Mouse (Mus musculus) gastrocnemius, postnatal 25 days (tissue): ENCODE measurements around the gene Tjap1. TPM values are rescaled to one million over a fixed set of nuclear protein-coding genes. Genes with fewer than 3 reads are reported as not detected.

ENCODE experiments used
- DNase-seq: peaks from one replicate; pipeline ENCODE4 v3.0.0; 2022
- long read RNA-seq, 2 experiments: library from polyadenylated mRNA; stranded (forward); transcript quantifications; one replicate each; pipeline ENCODE4 v2.0.0; 2021
- total RNA-seq, 2 experiments: library from RNA; stranded (reverse); gene quantifications; 1 replicate in 1 of 2; 2 replicates in 1 of 2; pipeline ENCODE4 v1.2.3; 2021

Tjap1 gene
- 10 to 100 TPM; 31.7 to 39.1 TPM for total RNA-seq
- long read RNA-seq, experiment 1, transcript Tjap1-201 (10 exons, 2,426 nt) = major isoform, 5 of 29 reads
- long read RNA-seq, experiment 1, partial matches to known transcripts = 1 of 29 reads
- long read RNA-seq, experiment 1, other reads (novel, unspliced or antisense) = 23 of 29 reads
- long read RNA-seq, experiment 2, transcript Tjap1-201 (10 exons, 2,426 nt) = major isoform, 6 of 53 reads
- long read RNA-seq, experiment 2, partial matches to known transcripts = 12 of 53 reads
- long read RNA-seq, experiment 2, other reads (novel, unspliced or antisense) = 33 of 53 reads

GRCm38 (mm10) chr17:46282483-46283123, at the start of gene Tjap1:
Gene Tjap1 (minus strand): TSS chr17:46283026.
- DNase-seq = peak; percentile 92

DNA sequence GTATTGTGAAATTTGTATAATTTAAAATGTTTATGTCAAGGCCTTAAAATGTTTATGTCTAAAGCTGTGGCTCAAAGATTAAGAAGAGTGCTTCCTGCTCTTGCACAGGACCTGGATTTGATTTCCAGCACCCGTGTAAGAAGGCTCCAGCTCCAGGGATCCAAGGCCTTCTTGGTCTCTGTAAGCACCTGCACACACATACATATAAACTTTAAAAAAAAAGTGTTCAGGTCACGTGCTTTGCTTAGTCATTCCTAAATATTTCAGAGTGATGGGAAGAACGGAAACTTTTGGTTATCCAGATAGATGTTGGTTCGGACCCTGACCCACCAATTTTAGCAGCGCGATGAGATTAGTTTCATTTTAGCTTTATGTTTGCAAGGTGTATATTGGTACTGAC, 45.9 kb upstream of the Tjap1 start:
- DNase-seq = no peak

DNA sequence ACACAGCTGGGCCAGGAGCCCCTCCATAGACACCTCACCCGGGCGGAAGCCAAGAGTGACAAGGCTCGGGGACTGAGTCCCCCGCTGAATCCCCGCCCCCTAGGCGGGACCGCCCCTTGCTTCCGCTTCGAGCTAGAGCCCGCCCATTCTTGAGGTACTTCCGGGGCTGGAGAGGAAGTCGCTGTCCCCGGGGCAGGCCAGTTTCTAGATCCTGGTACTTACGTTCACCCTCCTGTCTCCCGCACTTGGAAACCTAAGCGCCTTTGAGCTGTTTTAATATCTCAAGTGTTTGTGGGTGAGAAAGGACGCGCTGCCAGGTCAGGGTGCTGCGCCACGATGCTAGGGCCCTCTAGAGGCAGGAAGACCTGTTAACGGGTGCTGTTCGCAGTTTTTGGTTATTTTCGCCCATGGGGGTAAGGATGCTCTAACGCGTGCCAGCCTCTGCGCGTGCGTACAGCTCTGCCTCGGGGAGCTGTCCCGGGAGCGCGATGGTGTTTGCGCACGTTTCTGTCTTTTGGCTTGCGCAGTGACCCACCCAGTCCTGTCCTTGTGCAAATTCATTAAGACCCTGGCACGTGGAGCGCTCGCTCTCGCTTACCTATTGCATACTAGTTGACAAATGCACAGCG, 45.2 kb upstream of the Tjap1 start, which contains the start of gene Abcc10:
TSS of gene Abcc10 (minus strand) at position 447 of the 629 bp plus-strand sequence.
- peak; percentile 96 for DNase-seq

GRCm38 (mm10) chr17:46327413-46327905, 44.6 kb upstream of the Tjap1 start:
- no peak for DNase-seq

GRCm38 (mm10) chr17:46322046-46322823, 39.4 kb upstream of the Tjap1 start:
- no peak for DNase-seq

- no peak for DNase-seq
These were observed 37.7 kb upstream of the Tjap1 start for GRCm38 (mm10) chr17:46320492-46320891.

- DNase-seq = no peak
These were observed 33.0 kb upstream of the Tjap1 start for GRCm38 (mm10) chr17:46315813-46316212.

GRCm38 (mm10) chr17:46313135-46313715, 30.4 kb upstream of the Tjap1 start:
- no peak for DNase-seq

GRCm38 (mm10) chr17:46310515-46310914, 27.7 kb upstream of the Tjap1 start:
- no peak for DNase-seq

GRCm38 (mm10) chr17:46309835-46310234, 27.0 kb upstream of the Tjap1 start:
- no peak for DNase-seq

- no peak for DNase-seq
These were observed 24.1 kb upstream of the Tjap1 start for GRCm38 (mm10) chr17:46306956-46307355.

GRCm38 (mm10) chr17:46304184-46304583, 21.4 kb upstream of the Tjap1 start:
- no peak for DNase-seq

GRCm38 (mm10) chr17:46301892-46302291, 19.1 kb upstream of the Tjap1 start:
- no peak for DNase-seq

DNA sequence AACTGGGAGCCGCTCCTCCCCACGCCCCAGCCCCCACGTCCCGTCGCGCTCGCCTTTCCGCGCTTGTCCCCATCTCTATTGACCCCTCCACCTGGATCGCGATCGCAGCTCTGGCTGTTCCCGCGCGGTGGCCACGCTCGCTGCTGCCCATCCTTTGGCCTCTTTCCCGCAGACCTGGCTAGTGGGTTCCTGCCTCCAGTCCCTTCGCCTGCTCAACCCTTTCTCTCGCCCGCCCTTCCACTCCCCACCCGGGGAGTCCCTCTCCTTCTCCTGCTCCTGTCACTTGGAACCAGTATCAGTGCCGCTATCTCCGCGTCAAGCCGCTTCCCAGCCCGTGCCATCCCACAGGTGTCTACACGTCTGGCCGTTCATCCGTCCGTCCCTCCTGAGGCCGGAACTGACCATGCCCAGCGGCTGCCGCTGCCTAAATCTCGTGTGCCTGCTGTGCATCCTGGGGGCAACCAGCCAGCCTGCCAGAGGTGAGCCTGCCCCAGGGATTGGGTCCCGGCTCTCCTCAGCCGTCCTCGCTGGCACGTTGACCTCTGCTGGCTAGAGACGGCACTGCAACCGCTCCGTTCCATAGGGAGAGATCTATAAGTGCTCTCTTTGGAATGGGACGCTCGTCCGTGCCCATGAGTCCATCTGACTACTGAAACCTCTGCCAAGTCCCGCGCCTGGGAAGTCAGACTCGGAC, 15.5 kb upstream of the Tjap1 start:
- DNase-seq = peak; percentile 70

DNA sequence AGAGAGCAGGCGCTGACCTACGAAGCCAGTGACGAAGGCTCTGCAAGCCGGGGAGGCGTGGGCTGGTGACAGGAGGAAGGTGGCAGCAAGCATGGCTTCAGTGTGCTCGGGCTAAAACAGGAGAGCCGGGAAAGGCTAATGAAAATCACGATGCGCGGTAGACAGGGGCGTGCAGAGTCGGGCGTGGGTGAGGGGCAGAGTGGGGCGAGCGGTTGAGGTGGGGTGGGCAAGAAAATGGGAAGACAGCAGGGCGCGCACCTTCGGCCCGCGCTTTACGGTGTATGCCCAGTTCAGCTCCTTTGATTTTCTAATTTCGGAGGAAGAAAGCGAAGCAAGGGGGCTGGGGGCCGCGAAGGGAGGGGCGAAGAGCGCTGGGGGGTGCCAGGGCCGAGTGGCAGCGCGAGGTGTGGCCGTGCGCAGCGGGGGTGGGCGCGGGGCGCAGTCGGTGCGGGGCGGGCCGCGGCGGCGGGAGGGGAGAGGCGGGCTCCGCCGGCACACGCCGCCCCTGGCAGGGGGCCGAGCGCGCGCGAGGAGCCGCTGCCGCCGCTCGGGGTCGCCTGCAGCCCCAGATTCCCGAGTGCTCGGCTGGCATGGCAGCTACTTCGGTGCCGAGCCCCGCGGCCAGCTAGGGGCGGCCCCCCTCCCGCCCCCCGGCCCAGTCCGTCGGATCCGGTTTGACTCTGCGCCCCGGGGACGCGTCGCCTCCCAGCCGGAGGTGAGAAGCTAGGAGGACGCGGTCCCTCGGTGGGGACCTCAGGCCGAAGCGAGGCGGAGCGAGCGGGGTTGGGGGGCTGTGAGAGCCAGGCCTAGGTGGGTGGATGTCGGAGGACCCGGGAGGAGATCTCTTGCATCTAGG, 14.8 kb upstream of the Tjap1 start, which contains the start of gene Dlk2:
TSS of gene Dlk2 (plus strand) at position 58 of the 856 bp plus-strand sequence.
- no peak for DNase-seq

- DNase-seq = no peak
These were observed 14.2 kb upstream of the Tjap1 start for GRCm38 (mm10) chr17:46297028-46297363.

DNA sequence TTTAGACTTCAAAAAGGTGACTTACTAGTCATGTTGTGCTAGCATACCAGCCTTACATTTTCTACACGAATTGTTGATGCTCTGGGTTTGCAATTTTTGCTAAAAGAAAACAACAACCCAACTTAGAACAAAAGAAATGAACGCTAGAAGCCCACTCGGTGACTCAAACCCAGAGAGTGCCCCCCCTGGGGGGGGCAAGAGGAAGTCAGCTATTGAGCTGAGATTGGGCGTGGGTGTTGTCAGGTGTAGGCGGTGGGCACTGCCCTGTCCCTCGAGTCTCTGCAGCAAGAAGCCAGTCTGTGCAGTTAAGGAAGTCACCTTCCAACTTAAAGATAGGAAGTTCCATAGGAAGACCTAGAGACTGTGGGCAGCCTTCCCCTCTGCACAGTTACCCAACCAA, 13.8 kb upstream of the Tjap1 start:
- no peak for DNase-seq

- peak; percentile 64 for DNase-seq
These were observed 4.9 kb upstream of the Tjap1 start for GRCm38 (mm10) chr17:46287678-46288095.

GRCm38 (mm10) chr17:46285407-46285806, 2.6 kb upstream of the Tjap1 start:
- DNase-seq = no peak

DNA sequence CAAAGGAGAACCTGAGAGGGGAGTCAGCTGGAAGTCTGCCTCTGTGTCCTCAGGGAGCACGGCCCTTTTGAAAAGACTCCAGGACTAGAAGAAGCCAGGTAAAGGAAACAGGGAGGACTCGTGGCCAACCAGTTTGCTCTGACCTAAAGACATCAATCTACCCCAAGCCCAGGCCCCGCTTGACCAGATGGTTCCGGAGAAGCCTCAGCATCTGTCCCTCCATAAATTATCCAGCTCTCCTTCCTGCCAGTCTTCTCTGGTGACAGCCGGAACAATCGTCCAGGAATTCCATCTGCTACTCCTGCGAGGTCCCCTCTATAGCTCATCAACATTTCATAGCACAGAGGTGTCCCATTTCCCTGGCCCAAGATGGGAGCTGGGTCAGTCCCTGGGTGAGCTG, 1.8 kb upstream of the Tjap1 start:
- DNase-seq = no peak
